Mouse (Mus musculus) layer of hippocampus, postnatal 36 days (tissue): Measurements from ENCODE around the gene Cox5b. TPM values are rescaled to one million over a fixed set of nuclear protein-coding genes. Genes with fewer than 3 reads are reported as not detected.
"Not testable (repeated sequence)": the region's sequence is repeated elsewhere in the genome, so short reads cannot be mapped to it uniquely, and the experiment has no call there.

ENCODE experiments used
- DNase-seq, 2 experiments: peaks; one replicate each; pipeline ENCODE4 v3.0.0; 2022
- total RNA-seq, 2 experiments: library from RNA; stranded (reverse); gene quantifications; 2 replicates each; pipeline ENCODE4 v1.2.3; 2021

Gene Cox5b
- 100 to 1,000 TPM; 648 to 684 TPM for total RNA-seq

- DNase-seq = peak; percentile 94
These were observed at the start of gene Cox5b for GRCm38 (mm10) chr1:36691271-36692155. Gene Cox5b, plus strand, starts transcription at chr1:36691449.

- no peak for DNase-seq
These were observed 47.2 kb upstream of the Cox5b start for GRCm38 (mm10) chr1:36643957-36644614.

GRCm38 (mm10) chr1:36644615-36645007 lies 46.6 kb upstream of the Cox5b start:
- no peak for DNase-seq

- no peak for DNase-seq
These were observed 45.0 kb upstream of the Cox5b start for GRCm38 (mm10) chr1:36646285-36646684.

GRCm38 (mm10) chr1:36647631-36648030 lies 43.6 kb upstream of the Cox5b start:
- DNase-seq = no peak

- no peak for DNase-seq
These were observed 36.2 kb upstream of the Cox5b start for GRCm38 (mm10) chr1:36655039-36655438.

GRCm38 (mm10) chr1:36656233-36656632 lies 35.0 kb upstream of the Cox5b start:
- no peak for DNase-seq

- no peak for DNase-seq
These were observed 33.4 kb upstream of the Cox5b start for GRCm38 (mm10) chr1:36657658-36658415.

GRCm38 (mm10) chr1:36658621-36659399 lies 32.4 kb upstream of the Cox5b start:
- no peak for DNase-seq

- DNase-seq = no peak
These were observed 26.8 kb upstream of the Cox5b start for GRCm38 (mm10) chr1:36664457-36664856.

GRCm38 (mm10) chr1:36665165-36665723 lies 26.0 kb upstream of the Cox5b start:
- no peak for DNase-seq

GRCm38 (mm10) chr1:36665934-36666333 lies 25.3 kb upstream of the Cox5b start:
- DNase-seq = no peak

GRCm38 (mm10) chr1:36668007-36668406 lies 23.2 kb upstream of the Cox5b start:
- not testable (repeated sequence) for DNase-seq

GRCm38 (mm10) chr1:36670256-36670655 lies 21.0 kb upstream of the Cox5b start:
- no peak for DNase-seq

- DNase-seq = no peak
These were observed 20.0 kb upstream of the Cox5b start for GRCm38 (mm10) chr1:36671260-36671659.

- DNase-seq = peak in 1 of 2 experiments; percentile 21
These were observed 18.4 kb upstream of the Cox5b start for GRCm38 (mm10) chr1:36672648-36673350.

GRCm38 (mm10) chr1:36674936-36675335 lies 16.3 kb upstream of the Cox5b start:
- DNase-seq = no peak

GRCm38 (mm10) chr1:36680893-36681292 lies 10.4 kb upstream of the Cox5b start:
- DNase-seq = no peak

- no peak for DNase-seq
These were observed 8.5 kb upstream of the Cox5b start, which contains the start of gene Fam178b for GRCm38 (mm10) chr1:36682620-36683355. Gene Fam178b, minus strand, starts transcription at chr1:36683183.

GRCm38 (mm10) chr1:36683810-36684467 lies 7.3 kb upstream of the Cox5b start:
- peak; percentile 78 to 79 for DNase-seq
